Mouse (Mus musculus): ENCODE results near the gene Nrp1. TPM values are rescaled to one million over a fixed set of nuclear protein-coding genes. Genes with fewer than 3 reads are reported as not detected.

Nrp1 gene
- polyA plus RNA-seq, 1 experiment from 2014 or later: 8.7 TPM

DNA sequence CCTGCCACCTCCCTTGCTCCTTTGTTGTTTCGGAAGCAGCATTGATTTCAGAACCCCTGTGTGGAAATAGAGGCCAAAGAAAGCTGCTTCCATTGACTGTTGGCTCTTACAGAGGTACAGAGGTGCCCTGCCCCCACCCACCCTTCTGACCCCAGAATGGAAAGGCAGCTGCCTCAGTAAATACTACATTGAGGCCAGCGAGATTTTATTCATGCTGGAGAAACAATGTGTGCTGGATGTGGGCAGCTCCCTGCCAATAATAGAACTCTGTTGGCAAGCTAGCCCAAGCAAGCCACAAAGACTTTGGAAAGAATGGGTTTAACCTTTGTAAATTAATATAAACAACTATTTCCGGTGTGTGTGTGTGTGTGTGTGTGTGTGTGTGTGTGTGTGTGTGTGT, 24.8 kb downstream of the Nrp1 start:
- Histone ChIP-seq H3K36me3 (replicated peaks; ENCODE audit: insufficient read depth, low read length) (no peaks in the 10 kb centered on the region), H3K4me2 (ENCODE audit: low read depth, low read length) (no peak overlapping the region), H3K4me1 (ENCODE audit: insufficient read depth) (peaks cover 14% of the 10 kb centered on the region), H3K9me3 (ENCODE audit: low read length) (no peaks in the 10 kb centered on the region), H3K4me3 (ENCODE audit: low read depth, low read length) (no peak overlapping the region), H3K27ac (ENCODE audit: low read depth) (no peak overlapping the region), H3K27me3 (ENCODE audit: insufficient read depth, low read length) (no peaks in the 10 kb centered on the region), H3K9ac (replicated peaks) (no peak overlapping the region)
- 42% methylated on average over 3 of the region's 3 CpGs for WGBS (ENCODE audit: insufficient replicate concordance)
- ATAC-seq (peak; percentile 73), DNase-seq (peak; percentile 32)
- TF ChIP-seq CTCF (IDR thresholded peaks at IDR 0.05; ENCODE audit: low read depth) (no peak), EP300 (IDR thresholded peaks at IDR 0.05; ENCODE audit: low read depth) (no peak)

DNA sequence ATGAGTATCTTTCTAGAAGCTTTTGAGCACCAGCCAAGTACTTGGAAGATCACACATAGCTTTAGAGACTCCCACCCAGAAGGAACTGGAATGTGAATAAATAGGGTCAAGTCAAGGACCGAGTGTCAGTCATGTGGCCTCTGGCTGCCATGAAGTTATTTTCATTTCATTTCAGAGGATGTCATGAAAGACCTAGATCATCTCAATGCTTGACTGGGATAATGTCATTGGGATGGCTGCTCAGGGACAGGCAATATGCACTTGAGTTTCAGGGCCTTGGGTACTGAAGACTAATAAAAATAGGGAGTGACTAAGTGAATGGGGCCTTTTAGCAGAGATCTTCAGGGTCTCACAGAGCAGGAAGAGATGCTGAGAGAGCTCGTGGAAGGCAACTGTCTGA, 26.0 kb downstream of the Nrp1 start:
- no peak overlapping the region for H3K27ac ChIP-seq (ENCODE audit: low read depth)
- DNase-seq (no peak), ATAC-seq (no peak)
- H3K9ac ChIP-seq (replicated peaks): no peak overlapping the region
- 57% methylated on average over 2 of the region's 2 CpGs for WGBS (ENCODE audit: insufficient replicate concordance)
- no peaks in the 10 kb centered on the region for H3K36me3 ChIP-seq (replicated peaks; ENCODE audit: insufficient read depth, low read length)
- H3K4me1 ChIP-seq (ENCODE audit: insufficient read depth): peaks cover 14% of the 10 kb centered on the region
- no peaks in the 10 kb centered on the region for H3K27me3 ChIP-seq (ENCODE audit: insufficient read depth, low read length)
- no peak for TF ChIP-seq CTCF (IDR thresholded peaks at IDR 0.05; ENCODE audit: low read depth)
- no peak for TF ChIP-seq EP300 (IDR thresholded peaks at IDR 0.05; ENCODE audit: low read depth)
- no peak overlapping the region for H3K4me2 ChIP-seq (ENCODE audit: low read depth, low read length)
- no peaks in the 10 kb centered on the region for H3K9me3 ChIP-seq (ENCODE audit: low read length)
- H3K4me3 ChIP-seq (ENCODE audit: low read depth, low read length): no peak overlapping the region

DNA sequence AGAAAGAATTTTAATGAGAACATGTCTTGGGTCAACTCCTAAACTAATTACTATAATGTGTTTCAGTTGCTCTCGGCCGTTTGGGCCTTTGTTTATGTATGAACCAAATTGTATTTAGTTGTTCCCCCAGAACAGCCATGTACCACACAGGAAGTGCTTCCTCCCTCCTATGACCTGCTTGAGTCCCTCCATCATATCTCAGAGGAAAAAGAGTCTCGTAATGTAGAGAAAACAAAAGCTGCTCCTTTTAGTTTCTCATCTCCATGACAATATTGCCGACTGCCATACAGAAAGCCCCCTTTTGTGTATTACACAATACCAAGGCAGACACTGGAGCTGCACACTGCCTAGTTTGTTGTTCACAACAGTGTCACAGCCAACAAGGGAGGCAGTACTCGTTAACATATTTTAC, 26.5 kb downstream of the Nrp1 start:
- Histone ChIP-seq H3K9me3 (ENCODE audit: low read length) (no peaks in the 10 kb centered on the region), H3K4me1 (ENCODE audit: insufficient read depth) (peaks cover 14% of the 10 kb centered on the region), H3K4me3 (ENCODE audit: low read depth, low read length) (no peak overlapping the region), H3K27me3 (ENCODE audit: insufficient read depth, low read length) (no peaks in the 10 kb centered on the region), H3K4me2 (ENCODE audit: low read depth, low read length) (no peak overlapping the region), H3K9ac (replicated peaks) (no peak overlapping the region), H3K36me3 (replicated peaks; ENCODE audit: insufficient read depth, low read length) (no peaks in the 10 kb centered on the region), H3K27ac (ENCODE audit: low read depth) (no peak overlapping the region)
- no peak for TF ChIP-seq EP300 (IDR thresholded peaks at IDR 0.05; ENCODE audit: low read depth)
- no peak for TF ChIP-seq CTCF (IDR thresholded peaks at IDR 0.05; ENCODE audit: low read depth)
- no peak for ATAC-seq
- 62% methylated on average over 5 of the region's 5 CpGs for WGBS (ENCODE audit: insufficient replicate concordance)
- no peak for DNase-seq

DNA sequence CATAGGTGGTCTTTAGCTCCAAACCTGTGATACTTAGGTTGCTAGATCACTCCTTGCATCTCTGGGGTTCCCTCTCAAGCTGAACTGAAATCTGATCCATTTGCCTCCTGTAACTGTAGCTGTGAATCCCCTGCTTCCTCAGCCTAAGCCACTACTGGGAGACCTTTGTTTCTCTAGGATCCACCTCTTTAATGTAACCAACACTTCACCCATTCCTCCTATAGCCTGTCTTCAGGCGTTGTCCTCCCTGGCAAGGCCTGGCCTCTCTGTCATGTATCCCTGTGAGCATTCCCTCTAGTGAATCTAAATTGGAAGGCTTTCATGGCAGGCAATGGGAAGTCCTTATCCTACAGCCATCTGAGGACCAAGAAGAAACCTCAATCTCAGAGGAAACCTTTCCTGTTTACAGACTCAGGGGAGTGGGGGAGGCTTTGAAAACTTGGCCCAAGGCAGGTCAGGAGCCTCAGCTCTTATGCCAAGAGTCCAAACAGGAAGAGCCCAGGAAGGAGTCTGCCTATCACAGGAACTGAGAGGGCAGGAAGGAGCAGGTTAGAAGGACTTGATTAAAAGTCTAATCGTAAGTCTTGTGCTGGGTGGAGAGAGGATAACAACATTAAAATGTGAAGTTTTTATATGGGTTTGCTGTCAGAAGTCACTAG, 28.7 kb downstream of the Nrp1 start:
- H3K27ac ChIP-seq (ENCODE audit: low read depth): no peak overlapping the region; the same call in 1 of the 2 replicates
- DNase-seq (no peak), ATAC-seq (peak; percentile 38; the same call in 1 of the 2 replicates)
- no peaks in the 10 kb centered on the region for H3K27me3 ChIP-seq (ENCODE audit: insufficient read depth, low read length)
- no peak overlapping the region for H3K4me2 ChIP-seq (ENCODE audit: low read depth, low read length)
- no peaks in the 10 kb centered on the region for H3K9me3 ChIP-seq (ENCODE audit: low read length)
- no peaks in the 10 kb centered on the region for H3K36me3 ChIP-seq (replicated peaks; ENCODE audit: insufficient read depth, low read length)
- peaks cover 10% of the 10 kb centered on the region for H3K4me1 ChIP-seq (ENCODE audit: insufficient read depth)
- 54% methylated on average over 2 of the region's 2 CpGs for WGBS (ENCODE audit: insufficient replicate concordance)
- no peak overlapping the region for H3K9ac ChIP-seq (replicated peaks)
- H3K4me3 ChIP-seq (ENCODE audit: low read depth, low read length): no peak overlapping the region
- TF ChIP-seq EP300 (IDR thresholded peaks at IDR 0.05; ENCODE audit: low read depth): no peak
- no peak for TF ChIP-seq CTCF (IDR thresholded peaks at IDR 0.05; ENCODE audit: low read depth)

DNA sequence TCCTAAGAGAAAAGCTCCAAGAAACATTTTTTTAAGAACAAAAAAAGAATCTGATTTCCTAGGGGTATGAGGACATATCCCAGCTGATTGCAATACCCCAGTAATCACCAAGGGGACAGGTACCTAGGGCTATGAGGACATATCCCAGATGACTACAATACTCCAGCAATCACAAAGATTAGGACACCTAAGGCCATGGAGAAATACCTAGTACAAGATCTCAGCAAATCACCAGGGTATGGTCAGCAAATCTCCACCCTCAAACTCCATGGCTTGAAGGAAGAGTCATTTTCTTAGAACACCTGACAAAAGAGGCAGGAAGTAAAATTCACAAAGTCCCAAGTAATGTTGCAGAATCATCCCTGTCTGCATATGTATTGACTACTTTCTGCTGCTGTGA, 32.4 kb downstream of the Nrp1 start:
- TF ChIP-seq EP300 (IDR thresholded peaks at IDR 0.05; ENCODE audit: low read depth) (no peak), CTCF (IDR thresholded peaks at IDR 0.05; ENCODE audit: low read depth) (no peak)
- H3K36me3 ChIP-seq (replicated peaks; ENCODE audit: insufficient read depth, low read length): no peaks in the 10 kb centered on the region
- H3K27ac ChIP-seq (ENCODE audit: low read depth): no peak overlapping the region
- H3K4me3 ChIP-seq (ENCODE audit: low read depth, low read length): no peak overlapping the region
- H3K4me2 ChIP-seq (ENCODE audit: low read depth, low read length): no peak overlapping the region
- H3K9me3 ChIP-seq (ENCODE audit: low read length): no peaks in the 10 kb centered on the region
- no peak overlapping the region for H3K9ac ChIP-seq (replicated peaks)
- DNase-seq (no peak), ATAC-seq (no peak)
- H3K4me1 ChIP-seq (ENCODE audit: insufficient read depth): no peaks in the 10 kb centered on the region
- H3K27me3 ChIP-seq (ENCODE audit: insufficient read depth, low read length): no peaks in the 10 kb centered on the region

DNA sequence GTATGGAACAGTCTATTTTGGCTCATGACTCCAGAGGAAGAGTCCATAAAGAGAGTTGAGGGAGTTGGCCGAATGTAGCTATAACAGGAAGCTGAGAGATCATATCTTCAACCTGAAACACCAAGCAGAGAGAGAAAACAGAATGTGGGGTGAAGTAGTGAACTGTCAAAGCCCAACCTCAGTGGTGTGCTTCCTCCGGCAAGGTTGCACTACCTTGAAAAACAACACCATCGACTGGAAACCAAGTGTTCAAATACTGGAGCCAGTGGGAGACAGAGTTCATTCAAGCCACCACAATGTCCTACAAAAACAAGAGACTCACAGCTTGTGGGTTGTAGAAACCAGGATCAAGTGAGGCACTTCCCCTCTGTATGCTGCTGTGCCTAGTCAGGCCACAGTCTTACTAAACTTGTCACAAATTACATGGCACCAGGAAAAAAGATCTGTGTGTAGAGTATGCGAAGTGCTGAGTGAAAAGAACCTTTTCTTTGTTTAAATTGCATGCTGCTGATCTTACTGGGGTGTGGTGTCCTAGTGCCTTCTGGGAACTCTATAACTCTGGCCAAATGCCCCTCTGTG, 32.9 kb downstream of the Nrp1 start:
- Histone ChIP-seq H3K27ac (ENCODE audit: low read depth) (no peak overlapping the region), H3K36me3 (replicated peaks; ENCODE audit: insufficient read depth, low read length) (no peaks in the 10 kb centered on the region), H3K27me3 (ENCODE audit: insufficient read depth, low read length) (no peaks in the 10 kb centered on the region), H3K4me3 (ENCODE audit: low read depth, low read length) (no peak overlapping the region), H3K4me2 (ENCODE audit: low read depth, low read length) (no peak overlapping the region), H3K4me1 (ENCODE audit: insufficient read depth) (no peaks in the 10 kb centered on the region), H3K9ac (replicated peaks) (no peak overlapping the region), H3K9me3 (ENCODE audit: low read length) (no peaks in the 10 kb centered on the region)
- WGBS (ENCODE audit: insufficient replicate concordance): 47% methylated on average over 4 of the region's 4 CpGs
- no peak for ATAC-seq
- DNase-seq: no peak
- TF ChIP-seq CTCF (IDR thresholded peaks at IDR 0.05; ENCODE audit: low read depth) (no peak), EP300 (IDR thresholded peaks at IDR 0.05; ENCODE audit: low read depth) (no peak)

All from liver, postnatal 0 days (tissue).